Mouse (Mus musculus) stomach, embryonic 16.5 days (tissue): Measurements from ENCODE around the gene 1700024P04Rik. TPM values are rescaled to one million over a fixed set of nuclear protein-coding genes. Genes with fewer than 3 reads are reported as not detected.

Experiments
- ATAC-seq: fragments of 200-750 bp; cut with Nextera tagmentation; 2 replicates; pipeline ENCODE4 v1.8.0; 2017; ENCODE audit warnings: moderate number of reproducible peaks, moderate TSS enrichment; ENCODE audit not compliant: insufficient read depth, low FRiP score
- H3K27ac ChIP-seq: fragments of 300-500 bp; sonication (generic); 2 replicates; pipeline ENCODE4 v1.5.1; 2014; ENCODE audit warnings: low read length
- H3K27me3 ChIP-seq: fragments of 300-500 bp; sonication (generic); 2 replicates; pipeline ENCODE4 v1.6.1; 2014; ENCODE audit warnings: low read length, control low read depth, mixed read lengths; ENCODE audit not compliant: control insufficient read depth, insufficient read depth
- H3K36me3 ChIP-seq: fragments of 300-500 bp; sonication (generic); 2 replicates; pipeline ENCODE4 v1.6.1; 2014; ENCODE audit warnings: low read length; ENCODE audit not compliant: control insufficient read depth, insufficient read depth
- H3K4me1 ChIP-seq: fragments of 300-500 bp; sonication (generic); 2 replicates; pipeline ENCODE4 v1.6.1; 2014; ENCODE audit warnings: low read length, control low read depth, mixed read lengths; ENCODE audit not compliant: control insufficient read depth, insufficient read depth
- H3K4me2 ChIP-seq: fragments of 300-500 bp; sonication (generic); 2 replicates; pipeline ENCODE4 v1.6.1; 2014; ENCODE audit warnings: low read depth, low read length, mixed read lengths
- H3K4me3 ChIP-seq: fragments of 300-500 bp; sonication (generic); replicated peaks from 2 replicates; pipeline ENCODE4 v1.5.1; 2014; ENCODE audit warnings: mild to moderate bottlenecking, low read length
- H3K9ac ChIP-seq: fragments of 300-500 bp; sonication (generic); 2 replicates; pipeline ENCODE4 v1.6.1; 2014; ENCODE audit warnings: low read length
- H3K9me3 ChIP-seq: fragments of 300-500 bp; sonication (generic); replicated peaks from 2 replicates; pipeline ENCODE4 v1.6.1; 2016; ENCODE audit warnings: low read length, control low read depth; ENCODE audit not compliant: control insufficient read depth
- whole genome bisulfite sequencing: fragments of 180-500 bp; shearing (Covaris S2); extraction: QIAGEN DNeasy Blood & Tissue Kit; methylation state at CpG from one replicate; pipeline ENCODE4 v1.1.7; 2014; 5-methylcytosine and 5-hydroxymethylcytosine counted together
- polyA plus RNA-seq: library from polyadenylated mRNA; unstranded; fragments of >200 nt; fragmentation: Nextera tagmentation; extraction: Ambion mirVana; gene quantifications from 2 replicates; pipeline ENCODE4 v1.2.1, GENCODE M21; 2015

Gene 1700024P04Rik
- polyA plus RNA-seq, 1 experiment from 2014 or later, result not detected

GRCm38 (mm10) chr13:98937108-98937507 lies 47.3 kb downstream of the 1700024P04Rik start:
- H3K27ac ChIP-seq, result no peak overlapping the region
- no peak overlapping the region for H3K9ac ChIP-seq
- H3K4me2 ChIP-seq, result no peak overlapping the region

More at GRCm38 (mm10) chr13:98937108-98937507, 47.3 kb downstream of the 1700024P04Rik start:
- no peaks in the 10 kb centered on the region for H3K27me3 ChIP-seq
- peaks cover 3% of the 10 kb centered on the region; the same call in 1 of the 2 replicates for H3K4me1 ChIP-seq
- WGBS, result 59% methylated on average over 6 of the region's 6 CpGs
- no peaks in the 10 kb centered on the region for H3K36me3 ChIP-seq
- H3K4me3 ChIP-seq, result no peak overlapping the region
- no peak for ATAC-seq
- H3K9me3 ChIP-seq, result no peaks in the 10 kb centered on the region

Other genes starting within 250 kb of the 1700024P04Rik start
- gene Fcho2, start 169.1 kb downstream of the 1700024P04Rik start, polyA plus RNA-seq, result 42.0 and 42.7 TPM in 2 replicates
- gene Tnpo1, start 58.2 kb downstream of the 1700024P04Rik start, polyA plus RNA-seq, result 50.9 and 58.3 TPM in 2 replicates
- gene Zfp366, start 200.3 kb upstream of the 1700024P04Rik start, polyA plus RNA-seq, result 0.62 and 0.65 TPM in 2 replicates